Mouse (Mus musculus) spleen, postnatal 14 days (tissue): ENCODE data around the gene Olfr827.

Experiments used
- DNase-seq, 2 experiments: peaks; one replicate each; pipeline ENCODE4 v3.0.0; 2021 to 2022; ENCODE audit warnings: low spot score in 2 of 2

Gene Olfr827

GRCm38 (mm10) chr10:130214303-130214702, at the start of gene Olfr827:
Gene Olfr827, minus strand, starts transcription at chr10:130214403.
- no peak for DNase-seq

GRCm38 (mm10) chr10:130263203-130263602, 49.0 kb upstream of the Olfr827 start:
- DNase-seq = no peak

GRCm38 (mm10) chr10:130259483-130259882, 45.3 kb upstream of the Olfr827 start:
- DNase-seq = no peak

DNA sequence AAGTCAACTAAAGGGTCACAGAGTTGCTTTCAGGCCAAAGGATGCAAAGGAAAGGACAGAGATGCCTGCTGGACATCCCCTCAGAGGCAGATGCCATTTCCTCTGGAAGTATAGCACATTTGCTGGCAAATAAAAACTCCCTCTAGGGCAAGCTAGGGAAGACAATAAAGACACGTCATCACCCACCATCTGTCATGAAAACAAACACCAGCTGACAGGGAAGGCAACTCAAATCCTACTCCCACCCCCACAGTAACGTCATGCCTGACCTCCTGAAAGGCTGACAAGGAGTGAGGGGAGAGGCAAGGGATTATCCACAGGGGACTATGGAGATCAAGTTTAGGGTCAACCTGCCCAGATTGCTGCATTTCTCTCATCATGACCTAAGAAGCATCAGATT, 30.1 kb upstream of the Olfr827 start:
- DNase-seq = no peak

DNA sequence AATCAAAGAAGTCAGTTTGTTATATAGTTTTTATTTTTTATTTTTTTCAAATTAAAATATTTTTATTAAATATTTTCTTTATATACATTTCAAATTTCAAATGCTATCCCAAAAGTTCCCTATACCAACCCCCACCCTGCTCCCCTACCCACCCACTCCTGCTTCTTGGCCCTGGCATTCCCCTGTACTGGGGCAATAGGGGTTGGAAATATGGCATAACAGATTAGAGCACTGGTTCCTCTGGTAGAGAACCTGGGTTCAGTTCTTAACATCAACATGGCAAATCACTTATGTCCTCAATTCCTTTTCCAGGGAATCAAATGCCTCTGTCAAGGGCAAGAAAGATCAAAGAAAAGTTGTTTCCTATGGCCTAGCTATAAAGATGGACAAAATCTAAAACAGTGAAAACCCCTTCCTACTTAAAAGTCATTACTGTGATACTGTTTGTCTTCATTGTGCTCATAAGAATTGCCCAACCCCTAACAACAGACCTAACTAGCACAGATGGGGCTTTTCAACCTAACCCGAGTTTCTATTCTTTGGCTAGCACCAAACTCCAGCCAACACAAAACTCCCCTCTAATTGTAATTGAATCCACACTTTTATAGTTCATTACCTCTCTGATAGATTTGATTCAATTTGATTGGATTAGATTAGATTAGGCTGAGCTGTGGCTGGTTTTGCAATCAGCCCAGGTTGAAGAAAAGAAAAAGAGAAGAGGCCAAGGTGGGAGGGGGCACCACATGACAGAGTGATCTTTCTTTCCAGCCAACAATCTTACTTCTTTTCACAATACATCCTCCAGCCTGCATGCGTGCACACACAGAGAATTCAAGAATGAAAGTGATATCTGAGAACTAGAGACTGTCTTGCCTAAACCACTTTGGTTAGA, 24.4 kb upstream of the Olfr827 start:
- DNase-seq = no peak

DNA sequence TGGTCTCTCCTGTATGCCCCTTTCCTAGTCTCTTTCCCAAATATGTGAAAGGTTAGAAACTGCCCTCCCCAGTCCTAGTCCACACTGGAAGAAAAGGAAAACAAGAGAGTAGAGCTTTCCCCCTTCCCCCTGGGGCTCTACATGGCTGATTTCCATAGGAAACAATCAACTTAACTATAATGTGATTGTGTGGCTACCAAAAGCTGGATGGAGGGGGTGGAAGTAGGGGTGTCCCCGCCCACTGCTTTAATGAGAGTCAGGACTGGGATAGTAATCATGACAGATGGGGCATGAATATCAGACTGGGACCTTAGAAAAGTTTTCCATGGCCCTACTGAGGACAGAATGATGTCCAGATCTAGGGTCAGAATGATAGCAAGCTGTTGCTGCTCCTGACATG, 20.4 kb upstream of the Olfr827 start:
- DNase-seq = no peak

GRCm38 (mm10) chr10:130232117-130232516, 17.9 kb upstream of the Olfr827 start:
- no peak for DNase-seq

DNA sequence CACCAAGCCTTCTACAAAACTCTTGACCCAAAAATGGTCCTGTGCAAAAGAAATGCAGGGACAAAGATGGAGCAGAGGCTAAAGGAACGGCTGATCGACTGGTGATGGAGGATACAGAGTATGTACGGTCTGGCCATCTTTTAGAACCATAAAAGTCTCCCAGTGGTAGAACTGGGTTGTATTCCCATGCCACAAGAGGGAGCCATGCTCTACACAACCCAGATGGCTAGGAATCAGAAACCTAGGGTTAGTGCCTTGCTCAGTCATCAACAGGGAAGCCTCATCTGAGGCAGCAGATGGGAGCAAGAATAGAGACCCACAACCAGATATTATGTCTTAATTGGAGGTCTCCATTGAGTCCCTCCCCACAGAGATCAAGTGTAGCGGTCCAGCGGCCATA, 15.4 kb upstream of the Olfr827 start:
- no peak for DNase-seq

DNA sequence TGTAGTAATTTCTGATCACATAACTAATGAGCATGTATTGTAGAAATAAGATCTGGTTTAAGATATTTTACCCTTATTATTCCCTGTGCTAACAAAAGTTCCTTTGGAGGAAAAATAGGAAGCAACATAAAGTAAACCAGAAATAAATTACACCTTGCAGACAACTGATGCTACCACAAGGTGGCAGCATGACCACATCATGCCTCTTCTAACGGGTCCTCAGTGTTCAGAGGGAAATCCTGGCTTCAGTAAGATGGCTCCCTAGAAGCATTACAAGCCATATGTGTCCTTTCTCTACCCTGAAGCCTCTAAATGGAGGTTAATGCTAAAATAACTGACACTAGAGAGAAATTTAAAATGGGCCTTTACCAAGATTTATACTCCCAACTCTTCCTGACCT, 14.0 kb upstream of the Olfr827 start:
- peak in 1 of 2 experiments; percentile 19 for DNase-seq

GRCm38 (mm10) chr10:130225034-130225433, 10.8 kb upstream of the Olfr827 start:
- DNase-seq = no peak

GRCm38 (mm10) chr10:130184086-130184485, 30.1 kb downstream of the Olfr827 start, which contains the start of gene Olfr826:
Gene Olfr826, minus strand, starts transcription at chr10:130184186.
- no peak for DNase-seq

DNA sequence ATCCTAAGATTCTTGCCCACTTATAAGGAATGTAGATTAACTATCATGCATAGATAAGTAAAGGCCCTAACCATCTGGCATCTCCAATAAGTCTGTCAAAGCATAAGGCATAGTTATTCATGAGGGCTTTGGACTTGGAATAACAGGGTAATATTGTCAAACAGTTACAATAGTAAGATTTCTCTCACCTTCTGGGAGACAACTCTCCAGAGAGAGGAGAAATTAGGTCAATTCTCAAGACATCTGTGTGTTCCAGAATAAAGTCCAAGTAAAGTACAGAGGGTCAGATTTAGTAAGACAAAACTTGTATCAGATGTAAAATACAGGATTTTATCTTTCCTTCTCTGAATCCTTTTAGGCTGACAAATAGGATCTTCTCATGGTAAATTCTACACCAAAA, 47.5 kb downstream of the Olfr827 start, which contains the start of gene Olfr825:
Olfr825 (minus strand) TSS at position 101 of the 400 bp plus-strand sequence.
- no peak for DNase-seq

DNA sequence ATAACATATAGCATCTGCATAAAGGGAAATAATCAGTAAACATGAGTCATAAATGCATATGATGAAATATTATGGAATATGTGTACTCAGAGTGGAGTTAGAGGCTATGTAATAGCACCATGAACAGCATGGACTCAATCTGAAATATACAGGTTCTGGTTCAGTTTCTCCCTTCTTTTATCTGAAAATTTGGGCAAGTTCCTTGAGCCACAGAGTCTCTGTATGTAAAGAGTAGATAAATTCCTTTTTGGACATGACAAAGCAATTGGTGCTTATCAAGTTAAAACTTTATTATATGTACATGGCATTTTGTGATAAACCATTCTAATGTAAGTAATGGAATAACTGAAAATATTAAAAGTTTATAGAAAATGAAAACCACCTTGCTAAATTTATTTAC, 49.0 kb downstream of the Olfr827 start:
- DNase-seq = no peak
